Mouse (Mus musculus) heart, adult 2 months (tissue): ENCODE measurements around the gene Acadl. TPM values are rescaled to one million over a fixed set of nuclear protein-coding genes. Genes with fewer than 3 reads are reported as not detected.

Experiments used
- DNase-seq, 2 experiments: peaks; one replicate each; pipeline ENCODE4 v3.0.0; 2021
- H3K27ac ChIP-seq: fragments of 200-600 bp; 2 replicates; pipeline ENCODE4 v1.8.1; 2022
- H3K27me3 ChIP-seq: fragments of 200-500 bp; 2 replicates; pipeline ENCODE4 v1.6.1; 2012; ENCODE audit warnings: mild to moderate bottlenecking, low read length, inconsistent platforms, mixed read lengths; ENCODE audit not compliant: control insufficient read depth, insufficient read depth
- H3K36me3 ChIP-seq: fragments of 200-500 bp; 2 replicates; pipeline ENCODE4 v1.6.1; 2012; ENCODE audit warnings: low read length, inconsistent platforms; ENCODE audit not compliant: control insufficient read depth, insufficient read depth
- H3K4me1 ChIP-seq: fragments of 200-500 bp; 2 replicates; pipeline ENCODE4 v1.6.1; 2011; ENCODE audit warnings: low read length; ENCODE audit not compliant: control insufficient read depth, insufficient read depth
- H3K4me3 ChIP-seq: fragments of 200-600 bp; 2 replicates; pipeline ENCODE4 v1.8.1; 2022
- H3K79me2 ChIP-seq: fragments of 200-500 bp; replicated peaks from 2 replicates; pipeline ENCODE4 v1.6.1; 2012; ENCODE audit warnings: mild to moderate bottlenecking, inconsistent platforms, low read length, moderate library complexity, mixed read lengths; ENCODE audit not compliant: control insufficient read depth, insufficient read depth
- H3K9ac ChIP-seq: fragments of 200-500 bp; 2 replicates; pipeline ENCODE4 v1.6.1; 2012; ENCODE audit warnings: low read depth, mild to moderate bottlenecking, control low read depth, inconsistent platforms, low read length, mixed read lengths
- CTCF ChIP-seq: fragments of 200-600 bp; IDR thresholded peaks from 2 replicates; pipeline ENCODE4 v1.8.1; 2022; ENCODE audit warnings: antibody characterized with exemption, mild to moderate bottlenecking, moderate library complexity
- EP300 ChIP-seq: fragments of 200-500 bp; IDR thresholded peaks from 2 replicates; pipeline ENCODE4 v1.6.1; 2011; ENCODE audit warnings: low read depth, low read length, control low read depth; ENCODE audit not compliant: insufficient read depth
- POLR2A ChIP-seq: fragments of 200-500 bp; IDR thresholded peaks from 2 replicates; pipeline ENCODE4 v1.6.1; 2011; ENCODE audit warnings: mild to moderate bottlenecking, low read depth, low read length, control low read depth; ENCODE audit not compliant: insufficient read depth
- WGBS: fragments of 180-500 bp; shearing (Covaris S2); methylation state at CpG from one replicate; pipeline ENCODE4 v1.1.7; 2018; 5-methylcytosine and 5-hydroxymethylcytosine counted together
- intact Hi-C: fragments of 180-260 bp; cut with DNase I; formaldehyde crosslinking; loops from one replicate; pipeline ENCODE4 v1.15.1; 2025
- polyA plus RNA-seq: library from polyadenylated mRNA; depleted of rRNA; stranded (reverse); fragments of >200 nt; gene quantifications from 2 replicates; pipeline ENCODE4 v1.2.3, GENCODE M21; 2012
- total RNA-seq, 2 experiments: library from RNA; stranded (reverse); gene quantifications; 2 replicates each; pipeline ENCODE4 v1.2.3; 2021

Gene Acadl
- total and polyA plus RNA-seq, 3 experiments: 327 to 1,201 (median 1,007) TPM

GRCm38 (mm10) chr1:66838184-66839042 is 24.7 kb downstream of the Acadl start:
- peak overlapping the region; percentile 11; the same call in 1 of the 2 replicates for H3K27ac ChIP-seq
- intact Hi-C loops: loop anchor here (5.0 kb wide), 1 partner anchor 86 kb away; no protein-coding TSS in a partner anchor
- 50% methylated on average over 16 of the region's 16 CpGs for WGBS
- no peak overlapping the region for H3K9ac ChIP-seq
- H3K27me3 ChIP-seq: no peaks in the 10 kb centered on the region
- H3K36me3 ChIP-seq: peaks cover 4% of the 10 kb centered on the region; the same call in 1 of the 2 replicates
- peaks cover 2% of the 10 kb centered on the region; the same call in 1 of the 2 replicates for H3K4me1 ChIP-seq
- H3K4me3 ChIP-seq: no peak overlapping the region
- TF ChIP-seq POLR2A (no peak), CTCF (peak; percentile 91), EP300 (0 out of 2 replicates have a peak, but pooled peaks have one; percentile 29)
- H3K79me2 ChIP-seq: no peaks in the 10 kb centered on the region
- DNase-seq: peak; percentile 70 to 85

GRCm38 (mm10) chr1:66837207-66837606 is 25.9 kb downstream of the Acadl start:
- Histone ChIP-seq H3K27me3 (no peaks in the 10 kb centered on the region), H3K4me1 (peaks cover 2% of the 10 kb centered on the region; the same call in 1 of the 2 replicates), H3K27ac (no peak overlapping the region), H3K4me3 (no peak overlapping the region), H3K9ac (no peak overlapping the region), H3K36me3 (peaks cover 4% of the 10 kb centered on the region; the same call in 1 of the 2 replicates), H3K79me2 (no peaks in the 10 kb centered on the region)
- TF ChIP-seq POLR2A (no peak), CTCF (no peak), EP300 (no peak)
- 78% methylated on average over 3 of the region's 3 CpGs for WGBS
- DNase-seq: no peak
- intact Hi-C loops: loop anchor here (5.0 kb wide), 1 partner anchor 85 kb away; no protein-coding TSS in a partner anchor

- 86% methylated on average over 7 of the region's 7 CpGs for WGBS
- H3K27me3 ChIP-seq: no peaks in the 10 kb centered on the region
- no peak for DNase-seq
- no peak overlapping the region for H3K4me3 ChIP-seq
- no peak overlapping the region for H3K27ac ChIP-seq
- intact Hi-C loops: no loop called here
- H3K36me3 ChIP-seq: peaks cover 4% of the 10 kb centered on the region
- no peak overlapping the region for H3K9ac ChIP-seq
- no peaks in the 10 kb centered on the region for H3K79me2 ChIP-seq
- H3K4me1 ChIP-seq: no peaks in the 10 kb centered on the region
- no peak for TF ChIP-seq EP300
- no peak for TF ChIP-seq POLR2A
- no peak for TF ChIP-seq CTCF
These were observed 30.4 kb downstream of the Acadl start for GRCm38 (mm10) chr1:66832636-66833165.

GRCm38 (mm10) chr1:66831824-66832600 is 31.1 kb downstream of the Acadl start:
- Histone ChIP-seq H3K4me3 (no peak overlapping the region), H3K9ac (no peak overlapping the region), H3K27me3 (no peaks in the 10 kb centered on the region), H3K79me2 (no peaks in the 10 kb centered on the region), H3K36me3 (peaks cover 6% of the 10 kb centered on the region), H3K27ac (no peak overlapping the region), H3K4me1 (no peaks in the 10 kb centered on the region)
- no peak for TF ChIP-seq CTCF
- no peak for TF ChIP-seq POLR2A
- no peak for TF ChIP-seq EP300
- WGBS: 69% methylated on average over 9 of the region's 9 CpGs
- intact Hi-C loops: no loop called here
- no peak for DNase-seq

GRCm38 (mm10) chr1:66829400-66830080 is 33.5 kb downstream of the Acadl start:
- WGBS: 81% methylated on average over 9 of the region's 9 CpGs
- Histone ChIP-seq H3K9ac (no peak overlapping the region), H3K27me3 (no peaks in the 10 kb centered on the region), H3K36me3 (peaks cover 8% of the 10 kb centered on the region), H3K4me1 (no peaks in the 10 kb centered on the region), H3K4me3 (no peak overlapping the region), H3K79me2 (no peaks in the 10 kb centered on the region), H3K27ac (no peak overlapping the region)
- TF ChIP-seq CTCF (no peak), EP300 (no peak), POLR2A (no peak)
- no peak for DNase-seq
- intact Hi-C loops: no loop called here
